Mouse (Mus musculus): ENCODE measurements around the gene Kif24.

Kif24 gene

GRCm38 (mm10) chr4:41464345-41465286, at the start of gene Kif24, which contains the start of gene Nudt2:
Gene Kif24, minus strand, starts transcription at chr4:41464887.
Gene Nudt2, plus strand, starts transcription at chr4:41465151.
- peak; percentile 99 for DNase-seq (ENCODE audit: low read depth, low spot score)

GRCm38 (mm10) chr4:41513714-41514113, 49.0 kb upstream of the Kif24 start:
- no peak for DNase-seq (ENCODE audit: low read depth, low spot score)

- DNase-seq (ENCODE audit: low read depth, low spot score): no peak
Measured at GRCm38 (mm10) chr4:41513309-41513708, 48.6 kb upstream of the Kif24 start.

GRCm38 (mm10) chr4:41507998-41508397, 43.3 kb upstream of the Kif24 start:
- no peak for DNase-seq (ENCODE audit: low read depth, low spot score)

- no peak for DNase-seq (ENCODE audit: low read depth, low spot score)
Measured at GRCm38 (mm10) chr4:41507326-41507924, 42.7 kb upstream of the Kif24 start.

- peak; percentile 39 for DNase-seq (ENCODE audit: low read depth, low spot score)
Measured at GRCm38 (mm10) chr4:41506906-41507305, 42.2 kb upstream of the Kif24 start.

- DNase-seq (ENCODE audit: low read depth, low spot score): no peak
Measured at GRCm38 (mm10) chr4:41506156-41506555, 41.5 kb upstream of the Kif24 start.

- DNase-seq (ENCODE audit: low read depth, low spot score): no peak
Measured at GRCm38 (mm10) chr4:41505131-41505551, 40.5 kb upstream of the Kif24 start.

- no peak for DNase-seq (ENCODE audit: low read depth, low spot score)
Measured at GRCm38 (mm10) chr4:41504325-41504724, 39.6 kb upstream of the Kif24 start.

- peak; percentile 88 for DNase-seq (ENCODE audit: low read depth, low spot score)
Measured at GRCm38 (mm10) chr4:41502986-41503412, 38.3 kb upstream of the Kif24 start, which contains the start of gene AI464131. Gene AI464131, minus strand, starts transcription at chr4:41503076.

GRCm38 (mm10) chr4:41502171-41502940, 37.7 kb upstream of the Kif24 start:
- no peak for DNase-seq (ENCODE audit: low read depth, low spot score)

- DNase-seq (ENCODE audit: low read depth, low spot score): no peak
Measured at GRCm38 (mm10) chr4:41500787-41501186, 36.1 kb upstream of the Kif24 start.

GRCm38 (mm10) chr4:41499619-41500018, 34.9 kb upstream of the Kif24 start:
- no peak for DNase-seq (ENCODE audit: low read depth, low spot score)

GRCm38 (mm10) chr4:41498921-41499391, 34.3 kb upstream of the Kif24 start:
- DNase-seq (ENCODE audit: low read depth, low spot score): no peak

GRCm38 (mm10) chr4:41497995-41498845, 33.5 kb upstream of the Kif24 start:
- DNase-seq (ENCODE audit: low read depth, low spot score): no peak

- DNase-seq (ENCODE audit: low read depth, low spot score): no peak
Measured at GRCm38 (mm10) chr4:41497579-41497978, 32.9 kb upstream of the Kif24 start.

- DNase-seq (ENCODE audit: low read depth, low spot score): no peak
Measured at GRCm38 (mm10) chr4:41497046-41497445, 32.4 kb upstream of the Kif24 start.

- no peak for DNase-seq (ENCODE audit: low read depth, low spot score)
Measured at GRCm38 (mm10) chr4:41495850-41496249, 31.2 kb upstream of the Kif24 start.

GRCm38 (mm10) chr4:41495076-41495475, 30.4 kb upstream of the Kif24 start:
- DNase-seq (ENCODE audit: low read depth, low spot score): no peak

- no peak for DNase-seq (ENCODE audit: low read depth, low spot score)
Measured at GRCm38 (mm10) chr4:41494378-41494777, 29.7 kb upstream of the Kif24 start.
